Mouse (Mus musculus) cortical plate, adult 2 months (tissue): ENCODE data around the gene Brsk1. TPM values are rescaled to one million over a fixed set of nuclear protein-coding genes. Genes with fewer than 3 reads are reported as not detected.
A peak's percentile ranks its signal among the peaks of the same experiment; 100 is the strongest.

Experiments
- H3K27ac ChIP-seq: fragments of 200-500 bp; 2 replicates; pipeline ENCODE4 v1.5.1; 2012; ENCODE audit warnings: low read length, control low read depth, inconsistent platforms; ENCODE audit not compliant: insufficient read depth
- H3K4me1 ChIP-seq: fragments of 200-500 bp; 2 replicates; pipeline ENCODE4 v1.6.1; 2011; ENCODE audit warnings: low read length; ENCODE audit not compliant: control insufficient read depth, insufficient read depth
- H3K4me3 ChIP-seq: fragments of 200-500 bp; 2 replicates; pipeline ENCODE4 v1.5.1; 2011; ENCODE audit warnings: mild to moderate bottlenecking, low read length, control low read depth; ENCODE audit not compliant: insufficient read depth
- CTCF ChIP-seq: fragments of 200-500 bp; IDR thresholded peaks from 2 replicates; pipeline ENCODE4 v1.5.1; 2011; ENCODE audit warnings: mild to moderate bottlenecking, control low read depth, low read length; ENCODE audit not compliant: insufficient read depth; ENCODE audit errors: extremely low read depth
- POLR2A ChIP-seq: fragments of 200-500 bp; IDR thresholded peaks from 2 replicates; pipeline ENCODE4 v1.6.1; 2011; ENCODE audit warnings: mild to moderate bottlenecking, low read length, control low read depth; ENCODE audit not compliant: insufficient read depth; ENCODE audit errors: extremely low read depth
- polyA plus RNA-seq: library from polyadenylated mRNA; depleted of rRNA; stranded (reverse); fragments of >200 nt; gene quantifications from 2 replicates; pipeline ENCODE4 v1.2.3, GENCODE M21; 2012; rRNA removed

Gene Brsk1
- polyA plus RNA-seq: 305 and 330 TPM in 2 replicates

- TF ChIP-seq CTCF (no peak), POLR2A (peak; percentile 29; the same call in 1 of the 2 replicates)
- Histone ChIP-seq H3K27ac (peak within 1 kb of the TSS; percentile 32), H3K4me1 (peaks cover 4% of the 10 kb centered on the region; the same call in 1 of the 2 replicates), H3K4me3 (peak within 1 kb of the TSS; percentile 71)
Observed at GRCm38 (mm10) chr7:4690387-4690786, at the start of gene Brsk1. Gene Brsk1, plus strand, starts transcription at chr7:4690604.

GRCm38 (mm10) chr7:4641155-4641554 lies 49.2 kb upstream of the Brsk1 start:
- Histone ChIP-seq H3K4me1 (no peaks in the 10 kb centered on the region), H3K4me3 (no peak overlapping the region), H3K27ac (no peak overlapping the region)
- no peak for TF ChIP-seq POLR2A
- TF ChIP-seq CTCF: no peak

GRCm38 (mm10) chr7:4641956-4642355 lies 48.4 kb upstream of the Brsk1 start:
- TF ChIP-seq CTCF (no peak), POLR2A (no peak)
- no peak overlapping the region for H3K4me3 ChIP-seq
- H3K27ac ChIP-seq: no peak overlapping the region
- H3K4me1 ChIP-seq: no peaks in the 10 kb centered on the region

- Histone ChIP-seq H3K27ac (no peak overlapping the region), H3K4me3 (no peak overlapping the region)
- TF ChIP-seq CTCF: no peak
- no peak for TF ChIP-seq POLR2A
Observed at GRCm38 (mm10) chr7:4643225-4643624, 47.2 kb upstream of the Brsk1 start.

GRCm38 (mm10) chr7:4646806-4647205 lies 43.6 kb upstream of the Brsk1 start:
- TF ChIP-seq CTCF (no peak), POLR2A (no peak)

More at GRCm38 (mm10) chr7:4643225-4643624, 47.2 kb upstream of the Brsk1 start:
- H3K4me1 ChIP-seq: no peaks in the 10 kb centered on the region

GRCm38 (mm10) chr7:4647291-4647690 lies 43.1 kb upstream of the Brsk1 start:
- peaks cover 8% of the 10 kb centered on the region for H3K4me1 ChIP-seq
- TF ChIP-seq POLR2A (no peak), CTCF (no peak)
- H3K4me3 ChIP-seq: no peak overlapping the region
- H3K27ac ChIP-seq: no peak overlapping the region

More at GRCm38 (mm10) chr7:4646806-4647205, 43.6 kb upstream of the Brsk1 start:
- Histone ChIP-seq H3K4me1 (peaks cover 7% of the 10 kb centered on the region), H3K27ac (no peak overlapping the region), H3K4me3 (no peak overlapping the region)

GRCm38 (mm10) chr7:4647992-4648391 lies 42.4 kb upstream of the Brsk1 start:
- no peak for TF ChIP-seq POLR2A
- no peak for TF ChIP-seq CTCF
- Histone ChIP-seq H3K4me3 (no peak overlapping the region), H3K27ac (no peak overlapping the region)

GRCm38 (mm10) chr7:4651581-4651980 lies 38.8 kb upstream of the Brsk1 start:
- no peak overlapping the region for H3K27ac ChIP-seq
- H3K4me3 ChIP-seq: no peak overlapping the region
- TF ChIP-seq CTCF (no peak), POLR2A (no peak)
- H3K4me1 ChIP-seq: peaks cover 23% of the 10 kb centered on the region

More at GRCm38 (mm10) chr7:4647992-4648391, 42.4 kb upstream of the Brsk1 start:
- peaks cover 12% of the 10 kb centered on the region for H3K4me1 ChIP-seq

- Histone ChIP-seq H3K4me1 (peaks cover 27% of the 10 kb centered on the region), H3K27ac (0 out of 2 replicates have a peak overlapping the region, but pooled peaks have one; percentile 1), H3K4me3 (no peak overlapping the region)
- TF ChIP-seq CTCF (no peak), POLR2A (no peak)
Observed at GRCm38 (mm10) chr7:4652726-4653125, 37.7 kb upstream of the Brsk1 start.

- Histone ChIP-seq H3K4me3 (no peak overlapping the region), H3K4me1 (peaks cover 27% of the 10 kb centered on the region), H3K27ac (peak overlapping the region; percentile 80)
- TF ChIP-seq CTCF: no peak
- no peak for TF ChIP-seq POLR2A
Observed at GRCm38 (mm10) chr7:4653351-4653750, 37.1 kb upstream of the Brsk1 start.
